Mouse (Mus musculus): ENCODE measurements at regions not wholly inside any gene's neighbourhood (a gene's known extent, or its start where the extent isn't known, plus 50 kb on each side); places are given as distances from the start of the nearest gene placed in this dataset.

GRCm38 (mm10) chr11:42754481-42755272 is 280.9 kb upstream of the Gm9972 start:
- no peak for DNase-seq

- DNase-seq, result no peak
Observed at GRCm38 (mm10) chr11:42755415-42755814, 280.1 kb upstream of the Gm9972 start.

DNA sequence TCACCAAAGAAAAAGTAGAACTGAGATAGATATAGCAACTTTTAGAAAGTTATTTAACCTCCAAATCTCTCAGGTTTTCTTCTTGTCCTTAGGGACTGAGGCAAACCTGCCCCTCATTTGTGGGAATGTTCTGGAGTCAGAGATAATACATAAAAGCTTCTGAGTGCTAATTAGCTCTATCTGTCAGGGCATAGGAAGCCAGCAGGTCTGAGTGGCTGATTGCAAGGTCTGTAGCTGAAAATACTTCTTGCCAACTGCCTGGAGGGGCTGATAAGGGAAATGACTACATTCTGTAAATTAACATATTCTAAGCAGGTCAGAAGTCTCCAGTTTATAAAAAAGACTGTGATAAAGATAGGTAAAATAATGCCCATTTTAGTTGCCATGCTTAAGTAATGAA is 270.3 kb upstream of the Gm9972 start:
- no peak for DNase-seq

DNA sequence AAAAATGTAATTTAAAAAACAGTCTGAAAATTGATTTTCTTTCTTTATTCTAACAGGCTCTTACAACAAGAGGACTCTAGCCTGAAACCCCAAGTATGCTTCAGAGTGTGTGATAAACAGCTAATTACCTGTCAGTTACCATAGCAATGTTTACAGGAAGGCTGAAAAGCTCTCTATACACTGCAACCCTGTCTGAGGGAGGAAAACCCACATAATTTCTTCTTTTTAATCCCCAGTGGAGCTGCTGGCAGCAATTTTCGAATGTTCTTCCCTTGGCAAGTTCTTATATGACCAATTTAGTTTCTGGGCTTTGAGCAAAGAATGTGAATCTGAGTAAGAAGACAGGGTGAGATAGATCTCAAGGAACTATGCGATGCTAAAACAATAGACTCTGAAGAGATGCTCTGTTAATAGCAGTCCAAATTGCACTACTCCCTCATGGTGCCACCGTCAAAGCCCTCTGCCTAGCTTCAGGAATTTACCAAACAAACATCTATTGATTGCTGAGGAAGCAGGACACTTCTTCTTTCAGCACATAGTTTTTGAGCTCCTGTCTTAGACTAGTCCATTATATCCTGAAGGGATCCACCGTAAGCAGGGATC is 260.4 kb upstream of the Gm9972 start:
- no peak for DNase-seq

- no peak for DNase-seq
Observed at GRCm38 (mm10) chr11:42811487-42811886, 224.1 kb upstream of the Gm9972 start.

GRCm38 (mm10) chr11:42815753-42816152 is 219.8 kb upstream of the Gm9972 start:
- DNase-seq, result no peak

DNA sequence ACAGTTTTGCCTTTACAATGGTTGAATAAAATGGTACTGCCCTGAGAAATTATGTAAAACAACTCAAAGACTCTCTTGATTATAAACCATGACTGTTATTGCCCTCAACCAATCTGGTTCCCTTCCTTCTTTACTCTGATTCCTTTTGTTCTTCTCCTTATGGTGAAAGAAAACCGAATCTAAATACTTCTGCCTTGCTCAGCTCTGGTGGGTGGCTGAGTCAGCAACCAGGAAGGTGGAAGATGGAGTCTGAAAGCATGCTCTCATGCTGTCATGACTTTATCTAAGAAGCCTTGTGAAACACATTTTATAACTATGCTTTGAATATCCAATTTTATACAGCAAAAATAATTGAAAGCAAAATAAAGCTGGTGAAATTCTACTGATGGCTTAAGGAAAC is 212.7 kb upstream of the Gm9972 start:
- no peak for DNase-seq

GRCm38 (mm10) chr11:42845795-42846194 is 189.8 kb upstream of the Gm9972 start:
- no peak for DNase-seq

DNA sequence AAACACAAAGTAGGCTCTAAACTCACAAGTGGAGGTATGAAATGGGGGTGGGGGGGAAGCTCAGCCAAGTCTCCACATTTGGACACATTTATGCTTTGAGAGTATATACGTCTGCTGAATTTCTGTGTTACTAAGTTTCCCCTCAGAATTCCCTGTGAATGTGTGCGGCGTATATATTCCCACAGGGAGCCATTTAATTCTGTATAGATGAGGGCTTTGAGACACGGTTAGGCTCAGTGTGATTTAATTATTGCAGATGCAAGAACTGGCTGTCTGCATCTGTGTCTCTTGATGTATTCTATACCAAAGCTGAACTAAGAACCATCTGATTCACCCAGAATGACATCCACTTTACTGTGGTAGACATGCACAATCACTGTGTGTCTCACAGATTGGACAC is 181.1 kb upstream of the Gm9972 start:
- no peak for DNase-seq

DNA sequence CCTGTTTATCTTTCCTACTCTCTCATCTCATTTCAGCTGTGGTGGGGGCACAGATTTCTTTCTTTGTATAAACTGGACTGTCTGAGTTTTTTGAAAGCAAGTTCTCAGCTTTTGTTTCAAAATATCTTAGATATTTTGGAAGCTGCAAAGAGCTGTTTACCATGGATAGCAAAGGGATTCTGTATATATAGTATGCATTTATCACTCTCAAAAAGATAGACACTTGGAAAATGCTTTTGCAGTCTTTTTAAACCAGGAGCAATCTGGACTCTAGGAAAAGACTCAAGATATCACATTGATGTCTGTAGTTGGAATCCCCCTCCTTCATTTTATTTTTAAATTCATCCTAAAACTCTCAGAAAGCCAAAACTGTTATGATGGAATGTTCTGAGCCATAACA is 177.9 kb upstream of the Gm9972 start:
- no peak for DNase-seq

DNA sequence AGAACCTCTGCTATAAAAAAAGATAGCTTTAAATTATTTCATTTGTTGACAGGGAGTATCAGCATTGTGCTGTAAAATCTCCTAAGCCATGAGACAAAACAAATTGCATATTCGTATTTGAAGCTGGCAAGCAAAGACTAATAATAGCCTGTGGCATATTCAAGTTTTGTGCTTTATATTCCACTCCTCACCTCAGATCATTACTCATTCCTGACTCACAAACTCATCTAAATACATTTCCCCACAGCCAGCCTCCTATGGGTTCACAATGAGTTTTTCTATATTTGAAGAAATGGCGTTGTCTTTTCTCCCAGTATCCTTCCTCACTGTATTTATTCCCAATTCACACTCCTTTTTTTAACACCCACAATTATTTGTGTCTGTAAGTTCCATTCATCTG is 161.5 kb upstream of the Gm9972 start:
- no peak for DNase-seq

GRCm38 (mm10) chr11:42900024-42900423 is 135.5 kb upstream of the Gm9972 start:
- no peak for DNase-seq

DNA sequence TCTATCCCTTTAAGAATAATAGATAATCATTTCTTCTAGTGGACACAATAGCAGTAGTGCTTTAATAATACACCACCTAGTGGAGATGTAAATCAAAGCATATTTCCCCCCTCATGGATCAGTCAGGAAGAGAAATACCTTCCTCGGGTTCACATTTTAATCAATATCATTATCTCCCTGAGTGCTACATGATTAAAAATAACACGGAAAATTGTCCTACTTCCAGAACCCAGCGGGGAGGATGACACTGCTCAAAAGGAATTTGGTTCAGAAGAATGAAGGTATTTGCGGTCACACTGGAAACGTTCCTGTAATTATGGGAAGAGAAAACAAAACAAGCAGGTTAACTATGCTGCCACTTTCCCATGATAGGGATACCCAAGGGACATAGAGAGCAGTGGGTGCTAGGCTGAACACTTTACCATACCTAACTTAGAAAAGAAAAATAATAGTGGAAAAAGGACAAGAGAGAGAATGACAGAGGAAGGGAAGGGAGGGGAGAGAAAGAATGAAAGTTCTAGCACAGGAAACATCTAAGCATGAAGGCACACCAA is 132.0 kb upstream of the Gm9972 start:
- DNase-seq, result no peak

DNA sequence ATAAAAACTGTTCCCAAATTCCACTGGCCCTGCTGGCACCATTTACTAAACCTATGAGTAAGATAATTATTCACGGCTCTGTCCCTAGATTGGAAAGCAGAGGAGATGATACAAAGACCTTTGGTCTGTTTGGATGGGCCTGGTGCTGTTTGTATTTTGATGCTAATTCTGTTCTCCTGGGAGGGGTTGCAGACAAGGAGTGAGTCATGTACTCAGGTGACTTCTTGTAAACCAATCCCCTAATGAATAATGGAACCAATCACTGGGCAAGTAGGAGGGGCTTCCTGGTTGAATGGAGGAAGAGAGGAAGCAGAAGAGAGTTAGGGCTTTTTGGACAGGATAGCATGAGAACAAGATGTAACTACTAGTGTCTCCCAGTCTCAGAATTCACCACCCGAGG is 130.0 kb upstream of the Gm9972 start:
- DNase-seq, result no peak

- DNase-seq, result no peak
Observed at GRCm38 (mm10) chr11:42906020-42906419, 129.5 kb upstream of the Gm9972 start.

DNA sequence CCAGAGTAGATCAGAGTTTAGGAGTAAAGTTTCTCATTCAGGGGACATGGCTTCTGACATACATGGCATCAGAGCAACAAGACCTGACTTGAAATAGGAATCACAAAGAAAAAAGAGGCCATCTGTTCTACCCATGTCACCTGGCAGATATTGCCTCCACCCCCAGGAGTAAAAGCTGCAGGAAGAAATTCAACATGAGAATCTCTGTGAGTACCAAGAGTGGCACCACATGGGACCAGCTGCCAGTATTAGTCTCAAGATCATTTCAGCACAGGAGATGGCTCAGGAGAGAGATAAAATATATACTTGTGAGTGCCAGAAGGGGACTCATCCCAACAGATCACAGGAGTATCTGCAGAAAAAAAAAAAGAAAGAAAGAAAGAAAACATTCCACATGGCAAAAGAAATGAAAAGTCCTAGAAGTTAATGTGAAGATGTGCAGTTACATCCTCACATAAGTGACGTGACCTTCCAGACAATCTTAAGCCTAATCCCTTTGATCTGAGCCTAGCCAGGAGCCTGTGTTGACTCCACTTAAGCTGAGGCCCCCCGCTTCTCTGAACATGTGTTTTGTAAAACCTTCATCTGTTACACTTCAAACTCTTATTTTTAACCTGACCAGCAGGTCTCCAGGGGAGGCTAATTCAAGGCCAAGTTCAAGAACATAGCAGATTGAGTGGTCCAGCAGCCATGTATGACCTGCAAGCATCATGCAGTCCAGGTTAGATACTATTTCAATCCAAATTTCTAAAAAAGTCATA is 118.9 kb upstream of the Gm9972 start:
- no peak for DNase-seq

GRCm38 (mm10) chr11:42919221-42919620 is 116.3 kb upstream of the Gm9972 start:
- DNase-seq, result no peak

DNA sequence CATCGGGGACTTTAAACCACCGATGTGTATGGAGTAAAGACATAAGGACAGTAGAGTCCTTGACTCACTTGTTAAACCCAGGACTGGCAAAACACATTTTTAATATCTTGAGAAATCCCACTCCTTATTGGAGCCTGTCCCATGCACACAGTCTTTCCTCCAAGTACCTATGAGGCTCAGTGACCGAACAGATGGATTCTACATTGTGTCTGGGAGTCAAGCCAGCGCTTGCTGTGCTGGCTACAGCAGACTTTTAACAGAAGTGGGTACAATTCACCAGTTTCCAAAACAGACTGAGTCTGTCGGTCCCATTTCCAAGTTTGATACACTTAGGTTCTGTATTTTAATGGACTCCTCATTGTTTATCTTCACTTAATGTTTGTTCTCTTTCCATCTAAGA is 108.4 kb upstream of the Gm9972 start:
- DNase-seq, result no peak

GRCm38 (mm10) chr11:42928916-42929315 is 106.6 kb upstream of the Gm9972 start:
- no peak for DNase-seq

DNA sequence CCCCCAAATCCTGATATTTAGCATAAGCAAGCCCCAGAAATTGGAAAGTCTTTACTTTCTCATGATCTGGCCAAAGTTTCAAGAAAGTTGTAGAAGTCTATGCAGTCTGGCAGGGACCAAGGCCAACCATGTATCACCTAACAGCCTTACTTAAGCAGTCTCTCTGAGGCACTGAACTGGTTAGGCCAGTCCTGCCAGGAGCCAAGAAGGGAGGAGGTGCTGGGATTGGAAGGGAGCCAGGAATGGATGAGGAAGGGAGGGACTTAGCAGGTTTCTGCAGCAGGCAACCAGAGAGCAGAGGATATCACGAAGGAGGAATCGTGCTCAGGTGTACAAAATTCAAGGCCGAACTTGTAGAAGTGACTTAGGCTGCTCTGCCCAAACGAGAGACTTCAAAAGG is 96.3 kb upstream of the Gm9972 start:
- peak; percentile 50 to 62 for DNase-seq

DNA sequence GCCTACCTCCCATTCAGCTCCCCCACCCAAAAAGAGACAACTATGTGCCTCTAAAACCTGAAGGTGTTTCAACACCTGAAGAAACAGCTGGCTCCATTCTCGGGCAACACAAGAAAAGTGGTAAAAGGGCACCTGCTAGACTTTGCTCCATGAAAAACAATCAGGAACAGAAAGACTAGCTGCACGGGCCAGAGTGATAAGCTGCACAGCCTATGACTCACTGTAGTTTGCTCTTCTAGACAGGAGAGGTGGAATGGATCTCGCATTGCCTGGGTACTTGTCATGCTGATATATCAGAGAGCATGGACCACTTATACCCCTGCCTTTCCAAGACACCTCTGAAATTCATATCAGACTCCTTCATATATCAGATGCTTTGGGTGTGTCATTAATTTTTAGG is 94.0 kb upstream of the Gm9972 start:
- no peak for DNase-seq

GRCm38 (mm10) chr11:42942284-42942683 is 93.3 kb upstream of the Gm9972 start:
- no peak for DNase-seq

- peak in 1 of 2 experiments; percentile 26 for DNase-seq
Observed at GRCm38 (mm10) chr11:42944573-42944972, 91.0 kb upstream of the Gm9972 start.

DNA sequence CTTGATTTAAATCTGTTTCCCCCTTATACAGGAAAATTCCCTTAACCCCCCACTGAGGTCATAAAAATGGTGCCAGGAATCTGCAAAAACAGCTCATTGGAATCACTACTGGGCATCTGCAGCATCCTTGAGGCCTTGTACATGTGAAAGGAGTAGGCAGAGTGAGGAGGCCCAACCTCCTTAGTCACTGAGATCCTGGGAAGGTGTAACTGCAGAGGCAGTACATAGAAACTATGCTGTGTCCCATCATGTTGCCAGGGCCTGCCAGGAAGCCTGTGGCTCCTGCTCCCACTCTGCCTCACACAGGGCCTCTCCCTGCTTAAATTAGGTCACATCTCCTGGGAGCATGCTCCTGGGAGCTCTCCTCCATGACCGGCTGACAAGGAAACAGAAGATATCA is 85.7 kb upstream of the Gm9972 start:
- DNase-seq, result no peak

Measured in lung, postnatal 4 days (tissue).